Mouse (Mus musculus) liver, adult 2 months (tissue): ENCODE data around the gene Zcchc9. TPM values are rescaled to one million over a fixed set of nuclear protein-coding genes. Genes with fewer than 3 reads are reported as not detected.

Experiments
- DNase-seq: peaks from one replicate; pipeline ENCODE4 v3.0.0-alpha.2; 2011; ENCODE audit warnings: low read depth, low spot score; ENCODE audit errors: extremely low read depth
- H3K27ac ChIP-seq: fragments of 200-500 bp; replicated peaks from 2 replicates; pipeline ENCODE4 v1.5.1; 2012; ENCODE audit warnings: low read depth, mild to moderate bottlenecking, control low read depth, inconsistent platforms, low read length; ENCODE audit not compliant: insufficient read depth
- H3K27me3 ChIP-seq: fragments of 200-500 bp; 2 replicates; pipeline ENCODE4 v1.6.1; 2012; ENCODE audit warnings: mild to moderate bottlenecking, moderate library complexity, low read length, inconsistent platforms; ENCODE audit not compliant: control insufficient read depth, insufficient read depth
- H3K36me3 ChIP-seq: fragments of 200-500 bp; 2 replicates; pipeline ENCODE4 v1.6.1; 2012; ENCODE audit warnings: low read length, inconsistent platforms; ENCODE audit not compliant: control insufficient read depth, insufficient read depth
- H3K4me1 ChIP-seq: fragments of 200-500 bp; 2 replicates; pipeline ENCODE4 v1.6.1; 2011; ENCODE audit warnings: low read length; ENCODE audit not compliant: control insufficient read depth, insufficient read depth
- H3K4me3 ChIP-seq: fragments of 200-500 bp; 2 replicates; pipeline ENCODE4 v1.5.1; 2011; ENCODE audit warnings: low read depth, mild to moderate bottlenecking, control low read depth, low read length, moderate library complexity; ENCODE audit not compliant: insufficient read depth
- H3K79me2 ChIP-seq: fragments of 200-500 bp; 2 replicates; pipeline ENCODE4 v1.6.1; 2012; ENCODE audit warnings: inconsistent platforms, mild to moderate bottlenecking, low read length, moderate library complexity; ENCODE audit not compliant: control insufficient read depth, insufficient read depth
- H3K9ac ChIP-seq: fragments of 200-500 bp; 2 replicates; pipeline ENCODE4 v1.6.1; 2012; ENCODE audit warnings: low read depth, mild to moderate bottlenecking, control low read depth, inconsistent platforms, low read length
- CTCF ChIP-seq: fragments of 200-500 bp; IDR thresholded peaks from 2 replicates; pipeline ENCODE4 v1.5.1; 2011; ENCODE audit warnings: low read depth, low read length, control low read depth
- POLR2A ChIP-seq: fragments of 200-500 bp; IDR thresholded peaks from 2 replicates; pipeline ENCODE4 v1.6.1; 2011; ENCODE audit warnings: low read length, control low read depth; ENCODE audit not compliant: insufficient read depth; ENCODE audit errors: extremely low read depth
- WGBS: fragments of 180-500 bp; shearing (Covaris S2); methylation state at CpG from one replicate; pipeline ENCODE4 v1.1.7; 2018; 5-methylcytosine and 5-hydroxymethylcytosine counted together
- polyA plus RNA-seq: library from polyadenylated mRNA; depleted of rRNA; stranded (reverse); fragments of >200 nt; gene quantifications from 2 replicates; pipeline ENCODE4 v1.2.3, GENCODE M21; 2012; rRNA removed
- total RNA-seq: library from RNA; depleted of rRNA; stranded (reverse); fragments of >200 nt; gene quantifications from 2 replicates; pipeline ENCODE4 v1.2.3, GENCODE M21; 2014; rRNA removed

Zcchc9 gene
- total and polyA plus RNA-seq, 2 experiments: 9.4 to 9.5 TPM

DNA sequence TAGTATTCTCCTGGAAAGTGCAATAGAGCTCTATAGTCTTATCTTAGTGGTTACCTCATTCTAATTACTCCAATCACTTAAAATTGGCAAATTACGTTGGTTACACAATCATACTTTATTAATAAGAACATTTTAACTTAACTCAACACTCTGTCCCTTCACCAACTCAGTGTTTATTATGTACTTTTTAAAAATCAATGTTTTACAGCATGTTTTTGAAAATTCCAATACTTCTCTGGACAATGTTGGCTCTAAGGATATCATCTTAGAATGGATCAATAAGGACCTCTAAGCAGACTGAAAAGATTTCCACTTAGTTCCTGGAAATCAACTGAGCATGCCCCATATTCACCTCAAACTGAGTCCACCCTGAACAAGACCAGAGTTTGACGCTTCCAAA is 59.1 kb downstream of the Zcchc9 start:
- H3K9ac ChIP-seq: no peak overlapping the region
- H3K4me1 ChIP-seq: peaks cover 27% of the 10 kb centered on the region
- peak; percentile 95 for DNase-seq
- no peaks in the 10 kb centered on the region for H3K27me3 ChIP-seq
- TF ChIP-seq POLR2A (no peak), CTCF (no peak)
- WGBS: 27% methylated on average over 2 of the region's 2 CpGs
- no peak overlapping the region for H3K4me3 ChIP-seq
- peaks cover 11% of the 10 kb centered on the region; the same call in 1 of the 2 replicates for H3K79me2 ChIP-seq
- H3K36me3 ChIP-seq: peaks cover 14% of the 10 kb centered on the region
- H3K27ac ChIP-seq: no peak overlapping the region

Other genes with a start within 250 kb of the Zcchc9 start
- gene Acot12, start 66.2 kb downstream of the Zcchc9 start, total RNA-seq: 104 and 121 TPM in 2 replicates
- 57.1 and 58.8 TPM in 2 replicates for gene Acot12, start 66.2 kb downstream of the Zcchc9 start, polyA plus RNA-seq
- 3.4 TPM in 1 of 2 replicates, not detected in the other for gene Ckmt2, start 69.2 kb upstream of the Zcchc9 start, total RNA-seq
- not detected in 2 replicates for gene Ckmt2, start 69.2 kb upstream of the Zcchc9 start, polyA plus RNA-seq